Mouse (Mus musculus): Measurements from ENCODE around the gene C8b. TPM values are rescaled to one million over a fixed set of nuclear protein-coding genes. Genes with fewer than 3 reads are reported as not detected.

C8b gene
- polyA plus RNA-seq (2012; rRNA removed), result not detected in 2 replicates

GRCm38 (mm10) chr4:104766065-104766464 is at the start of gene C8b:
C8b (plus strand) TSS chr4:104766317.
- no peak within 1 kb of the TSS for H3K4me3 ChIP-seq (ENCODE audit: low read depth, low read length)
- H3K36me3 ChIP-seq (ENCODE audit: control insufficient read depth, insufficient read depth, low read length), result no peaks in the 10 kb centered on the region
- WGBS, result 43% methylated on average over 8 of the region's 8 CpGs
- no peak for TF ChIP-seq CTCF (IDR thresholded peaks at IDR 0.05; ENCODE audit: extremely low read depth, insufficient read length, insufficient replicate concordance, low read depth, low read length)
- TF ChIP-seq POLR2A (IDR thresholded peaks at IDR 0.05; ENCODE audit: low read depth, low read length), result no peak
- H3K4me1 ChIP-seq (ENCODE audit: control insufficient read depth, insufficient read depth, insufficient read length, low read length), result no peaks in the 10 kb centered on the region
- H3K27me3 ChIP-seq (ENCODE audit: control insufficient read depth, insufficient read depth, low read length), result no peaks in the 10 kb centered on the region
- no peak within 1 kb of the TSS for H3K27ac ChIP-seq (ENCODE audit: insufficient read depth, low read depth, low read length)

- peaks cover 2% of the 10 kb centered on the region; the same call in 1 of the 2 replicates for H3K36me3 ChIP-seq (ENCODE audit: control insufficient read depth, insufficient read depth, low read length)
- peaks cover 21% of the 10 kb centered on the region for H3K4me1 ChIP-seq (ENCODE audit: control insufficient read depth, insufficient read depth, insufficient read length, low read length)
- no peak overlapping the region for H3K4me3 ChIP-seq (ENCODE audit: low read depth, low read length)
- 67% methylated on average over 1 of the region's 1 CpGs for WGBS
- H3K27ac ChIP-seq (ENCODE audit: insufficient read depth, low read depth, low read length), result no peak overlapping the region
- TF ChIP-seq CTCF (IDR thresholded peaks at IDR 0.05; ENCODE audit: extremely low read depth, insufficient read length, insufficient replicate concordance, low read depth, low read length) (no peak), POLR2A (IDR thresholded peaks at IDR 0.05; ENCODE audit: low read depth, low read length) (no peak)
- H3K27me3 ChIP-seq (ENCODE audit: control insufficient read depth, insufficient read depth, low read length), result no peaks in the 10 kb centered on the region
Observed at GRCm38 (mm10) chr4:104716506-104716905, 49.6 kb upstream of the C8b start.

GRCm38 (mm10) chr4:104718973-104719795 is 46.9 kb upstream of the C8b start:
- TF ChIP-seq CTCF (IDR thresholded peaks at IDR 0.05; ENCODE audit: extremely low read depth, insufficient read length, insufficient replicate concordance, low read depth, low read length), result no peak
- no peak for TF ChIP-seq POLR2A (IDR thresholded peaks at IDR 0.05; ENCODE audit: low read depth, low read length)
- Histone ChIP-seq H3K4me3 (ENCODE audit: low read depth, low read length) (no peak overlapping the region), H3K36me3 (ENCODE audit: control insufficient read depth, insufficient read depth, low read length) (peaks cover 2% of the 10 kb centered on the region; the same call in 1 of the 2 replicates), H3K27me3 (ENCODE audit: control insufficient read depth, insufficient read depth, low read length) (no peaks in the 10 kb centered on the region), H3K4me1 (ENCODE audit: control insufficient read depth, insufficient read depth, insufficient read length, low read length) (peaks cover 21% of the 10 kb centered on the region), H3K27ac (ENCODE audit: insufficient read depth, low read depth, low read length) (no peak overlapping the region)
- WGBS, result 28% methylated on average over 13 of the region's 13 CpGs

DNA sequence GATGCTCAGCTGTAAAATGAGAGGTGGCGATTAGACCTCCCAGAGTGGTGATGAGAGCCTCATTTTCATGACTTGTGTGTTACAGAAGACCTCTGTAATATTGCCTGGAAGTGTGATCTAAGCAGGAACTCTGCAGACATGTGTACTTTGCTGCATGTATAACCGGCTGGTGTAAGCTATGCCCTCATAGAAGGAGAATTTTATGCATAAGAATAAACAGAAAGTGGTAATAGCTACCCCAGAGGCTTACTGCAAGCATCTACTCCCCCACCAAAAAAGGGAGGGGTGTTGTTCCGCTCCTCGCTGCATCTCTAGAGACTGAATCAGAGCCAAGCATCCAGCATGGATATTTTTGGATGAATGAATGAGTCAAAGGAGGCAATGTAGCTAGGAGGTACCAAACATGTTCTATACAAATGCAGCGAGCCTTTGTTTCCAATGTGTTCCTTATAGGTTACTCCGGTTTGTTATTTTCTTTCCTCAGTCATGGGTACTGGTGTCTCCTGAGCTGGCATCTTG is 42.5 kb upstream of the C8b start:
- TF ChIP-seq POLR2A (IDR thresholded peaks at IDR 0.05; ENCODE audit: low read depth, low read length) (no peak), CTCF (IDR thresholded peaks at IDR 0.05; ENCODE audit: extremely low read depth, insufficient read length, insufficient replicate concordance, low read depth, low read length) (no peak)
- peaks cover 2% of the 10 kb centered on the region; the same call in 1 of the 2 replicates for H3K36me3 ChIP-seq (ENCODE audit: control insufficient read depth, insufficient read depth, low read length)
- no peak overlapping the region for H3K4me3 ChIP-seq (ENCODE audit: low read depth, low read length)

DNA sequence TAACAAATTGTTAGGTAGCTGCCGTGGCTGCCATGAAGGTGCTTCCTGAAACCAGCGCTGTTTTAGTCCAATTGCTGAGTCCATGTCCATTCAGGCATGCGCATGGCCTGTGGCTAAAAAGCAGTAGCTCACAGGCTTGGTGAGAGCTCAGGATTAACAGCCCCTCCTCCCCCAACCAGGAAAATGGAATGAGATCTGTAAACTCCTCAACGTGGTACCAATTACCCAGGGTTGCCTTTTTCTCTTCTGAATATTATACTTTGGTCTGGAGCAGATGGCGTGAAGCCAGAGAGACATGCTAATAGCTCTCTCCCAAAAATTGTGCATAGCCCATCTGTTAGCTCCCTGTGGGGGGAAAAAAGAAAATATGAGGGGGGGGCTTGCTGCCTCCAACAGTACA is 41.9 kb upstream of the C8b start:
- 75% methylated on average over 5 of the region's 5 CpGs for WGBS
- peaks cover 2% of the 10 kb centered on the region; the same call in 1 of the 2 replicates for H3K36me3 ChIP-seq (ENCODE audit: control insufficient read depth, insufficient read depth, low read length)
- TF ChIP-seq POLR2A (IDR thresholded peaks at IDR 0.05; ENCODE audit: low read depth, low read length) (no peak), CTCF (IDR thresholded peaks at IDR 0.05; ENCODE audit: extremely low read depth, insufficient read length, insufficient replicate concordance, low read depth, low read length) (no peak)
- no peak overlapping the region for H3K4me3 ChIP-seq (ENCODE audit: low read depth, low read length)
- H3K27me3 ChIP-seq (ENCODE audit: control insufficient read depth, insufficient read depth, low read length), result no peaks in the 10 kb centered on the region
- no peak overlapping the region for H3K27ac ChIP-seq (ENCODE audit: insufficient read depth, low read depth, low read length)
- H3K4me1 ChIP-seq (ENCODE audit: control insufficient read depth, insufficient read depth, insufficient read length, low read length), result peaks cover under 1% of the 10 kb centered on the region; the same call in 1 of the 2 replicates

More for the DNA sequence above, 42.5 kb upstream of the C8b start:
- 82% methylated on average over 6 of the region's 6 CpGs for WGBS
- Histone ChIP-seq H3K27ac (ENCODE audit: insufficient read depth, low read depth, low read length) (no peak overlapping the region), H3K4me1 (ENCODE audit: control insufficient read depth, insufficient read depth, insufficient read length, low read length) (peaks cover 6% of the 10 kb centered on the region; the same call in 1 of the 2 replicates), H3K27me3 (ENCODE audit: control insufficient read depth, insufficient read depth, low read length) (no peaks in the 10 kb centered on the region)

DNA sequence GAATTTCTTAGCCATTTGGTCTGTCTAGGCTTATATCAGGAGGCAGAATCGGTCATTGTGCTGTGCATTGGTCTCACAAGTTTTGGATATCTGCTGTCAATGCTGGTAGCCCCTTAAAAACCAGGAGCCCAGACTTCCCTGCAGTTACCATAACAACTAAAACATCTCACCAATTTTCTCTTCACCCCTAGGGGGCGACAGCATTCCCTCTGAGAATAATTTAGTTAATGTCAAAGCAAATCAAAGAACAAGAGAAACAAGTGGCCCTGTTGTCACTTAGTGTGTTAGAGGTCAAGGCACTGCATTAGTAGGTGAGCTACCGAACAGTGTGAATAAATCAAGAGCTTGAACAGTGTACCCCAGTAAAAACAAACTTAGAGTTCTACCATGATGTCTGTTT is 40.4 kb upstream of the C8b start:
- Histone ChIP-seq H3K4me1 (ENCODE audit: control insufficient read depth, insufficient read depth, insufficient read length, low read length) (no peaks in the 10 kb centered on the region), H3K27ac (ENCODE audit: insufficient read depth, low read depth, low read length) (no peak overlapping the region), H3K27me3 (ENCODE audit: control insufficient read depth, insufficient read depth, low read length) (no peaks in the 10 kb centered on the region), H3K4me3 (ENCODE audit: low read depth, low read length) (no peak overlapping the region), H3K36me3 (ENCODE audit: control insufficient read depth, insufficient read depth, low read length) (peaks cover 2% of the 10 kb centered on the region; the same call in 1 of the 2 replicates)
- TF ChIP-seq POLR2A (IDR thresholded peaks at IDR 0.05; ENCODE audit: low read depth, low read length) (no peak), CTCF (IDR thresholded peaks at IDR 0.05; ENCODE audit: extremely low read depth, insufficient read length, insufficient replicate concordance, low read depth, low read length) (no peak)
- WGBS, result 53% methylated on average over 3 of the region's 3 CpGs

DNA sequence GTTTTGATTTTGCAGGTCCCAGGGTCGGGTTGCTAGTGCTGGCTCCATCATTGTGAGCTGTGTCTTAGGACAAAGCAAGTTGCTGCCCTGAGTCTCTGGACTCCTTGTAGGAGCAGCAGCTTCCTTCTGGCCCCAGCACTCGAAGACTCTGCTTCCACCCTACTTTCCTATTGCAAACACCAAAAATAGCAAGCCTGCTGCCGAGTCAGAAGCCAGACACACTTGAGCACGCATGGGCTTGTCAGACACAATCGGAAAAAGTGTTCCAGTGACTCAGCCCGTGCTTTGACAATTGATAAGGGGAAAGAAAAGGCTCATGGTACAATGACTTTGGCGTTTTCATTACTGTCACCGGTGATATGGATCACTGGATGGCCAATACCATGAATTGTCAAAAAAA is 36.9 kb upstream of the C8b start:
- Histone ChIP-seq H3K27ac (ENCODE audit: insufficient read depth, low read depth, low read length) (no peak overlapping the region), H3K4me1 (ENCODE audit: control insufficient read depth, insufficient read depth, insufficient read length, low read length) (no peaks in the 10 kb centered on the region), H3K36me3 (ENCODE audit: control insufficient read depth, insufficient read depth, low read length) (peaks cover 6% of the 10 kb centered on the region), H3K4me3 (ENCODE audit: low read depth, low read length) (no peak overlapping the region), H3K27me3 (ENCODE audit: control insufficient read depth, insufficient read depth, low read length) (no peaks in the 10 kb centered on the region)
- no peak for TF ChIP-seq CTCF (IDR thresholded peaks at IDR 0.05; ENCODE audit: extremely low read depth, insufficient read length, insufficient replicate concordance, low read depth, low read length)
- TF ChIP-seq POLR2A (IDR thresholded peaks at IDR 0.05; ENCODE audit: low read depth, low read length), result no peak
- 75% methylated on average over 8 of the region's 8 CpGs for WGBS

All from small intestine, adult 2 months (tissue).